Mouse (Mus musculus) adrenal gland, adult 18-20 months (tissue): ENCODE results near the gene Cdc42se2. TPM values are rescaled to one million over a fixed set of nuclear protein-coding genes. Genes with fewer than 3 reads are reported as not detected.

ENCODE experiments used
- DNase-seq, 2 experiments: peaks; one replicate each; pipeline ENCODE4 v3.0.0; 2021 to 2022; ENCODE audit warnings: low spot score in 2 of 2
- total RNA-seq, 2 experiments: library from RNA; stranded (reverse); gene quantifications; 1 replicate in 1 of 2; 2 replicates in 1 of 2; pipeline ENCODE4 v1.2.3; 2021

Gene Cdc42se2
- total RNA-seq, 2 experiments from 2014 or later, result 18.5 to 21.1 TPM

GRCm38 (mm10) chr11:54794678-54795077, 7.2 kb upstream of the Cdc42se2 start:
- no peak for DNase-seq

DNA sequence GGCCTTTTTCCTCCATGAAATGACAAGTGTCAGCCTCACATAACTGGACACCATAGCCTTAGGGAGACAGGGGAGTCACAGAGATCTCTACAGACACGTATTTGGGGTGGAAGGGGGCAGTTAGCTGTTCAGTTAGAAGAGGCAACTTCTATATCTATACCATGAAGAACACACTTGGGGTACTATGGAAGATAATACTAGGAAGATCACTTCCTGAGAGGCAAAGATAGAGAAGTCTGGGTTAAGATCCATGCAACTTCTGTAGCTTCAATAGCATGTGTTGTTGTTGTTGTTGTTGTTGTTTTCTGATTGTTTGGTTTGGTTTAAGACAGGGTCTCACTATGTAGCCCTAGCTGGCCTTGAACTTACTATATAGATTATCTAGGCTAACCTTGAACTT, 5.7 kb upstream of the Cdc42se2 start:
- no peak for DNase-seq

GRCm38 (mm10) chr11:54791458-54791857, 4.0 kb upstream of the Cdc42se2 start:
- DNase-seq, result no peak

DNA sequence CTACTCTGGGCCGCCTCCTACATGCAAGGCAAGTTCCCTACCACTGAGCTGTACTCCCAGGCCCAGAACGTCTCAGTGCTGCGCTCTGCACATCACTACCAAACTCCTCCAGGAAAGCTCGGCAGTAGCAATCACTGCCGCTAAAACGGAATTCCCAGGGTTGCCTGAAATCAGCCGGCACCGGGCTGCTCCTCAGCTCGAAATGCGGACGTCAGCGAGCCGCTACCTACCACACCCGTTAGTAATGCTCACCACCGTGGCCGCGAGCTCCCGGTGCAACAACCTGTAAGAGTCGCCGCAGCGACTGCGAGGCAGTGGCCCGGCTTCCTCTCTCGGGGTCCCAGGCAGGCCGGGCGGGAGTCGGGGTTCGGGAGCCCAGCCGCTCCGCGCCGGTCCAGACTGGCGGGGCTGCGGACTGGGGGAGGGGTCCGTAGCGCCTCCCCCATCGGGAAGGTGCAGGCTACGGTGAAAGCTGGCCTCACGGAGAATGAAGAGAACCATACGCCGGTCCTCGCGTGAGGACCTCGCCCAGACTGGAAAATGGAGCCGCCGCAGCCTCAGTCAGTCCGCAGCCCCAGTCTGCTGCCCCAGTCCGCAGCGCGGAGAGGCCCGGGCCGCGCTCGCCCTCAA, 502 bp downstream of the Cdc42se2 start:
- peak; percentile 63 to 65 for DNase-seq

GRCm38 (mm10) chr11:54785566-54785965, 1.9 kb downstream of the Cdc42se2 start:
- DNase-seq, result no peak

- DNase-seq, result no peak
Observed at GRCm38 (mm10) chr11:54784436-54784835, 3.0 kb downstream of the Cdc42se2 start.

DNA sequence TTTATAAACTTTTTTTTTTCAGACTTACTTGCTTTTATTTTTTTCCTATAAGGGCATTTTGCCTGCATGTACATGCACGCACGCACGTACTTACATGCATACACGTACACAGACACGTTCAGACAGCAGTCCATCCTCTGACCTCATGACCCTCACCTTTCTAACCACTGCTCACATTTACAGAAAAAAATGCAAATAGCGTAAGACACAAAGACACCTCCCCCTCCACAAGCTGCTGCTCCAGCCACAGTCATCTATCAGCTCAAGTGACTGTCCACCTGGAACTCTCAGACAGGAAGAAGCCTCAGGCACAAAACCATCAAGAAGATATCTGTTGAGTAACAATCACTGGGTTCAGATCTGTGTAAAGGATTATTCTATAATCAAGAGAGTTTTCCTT, 5.2 kb downstream of the Cdc42se2 start:
- no peak for DNase-seq

- no peak for DNase-seq
Observed at GRCm38 (mm10) chr11:54779946-54780345, 7.5 kb downstream of the Cdc42se2 start.

DNA sequence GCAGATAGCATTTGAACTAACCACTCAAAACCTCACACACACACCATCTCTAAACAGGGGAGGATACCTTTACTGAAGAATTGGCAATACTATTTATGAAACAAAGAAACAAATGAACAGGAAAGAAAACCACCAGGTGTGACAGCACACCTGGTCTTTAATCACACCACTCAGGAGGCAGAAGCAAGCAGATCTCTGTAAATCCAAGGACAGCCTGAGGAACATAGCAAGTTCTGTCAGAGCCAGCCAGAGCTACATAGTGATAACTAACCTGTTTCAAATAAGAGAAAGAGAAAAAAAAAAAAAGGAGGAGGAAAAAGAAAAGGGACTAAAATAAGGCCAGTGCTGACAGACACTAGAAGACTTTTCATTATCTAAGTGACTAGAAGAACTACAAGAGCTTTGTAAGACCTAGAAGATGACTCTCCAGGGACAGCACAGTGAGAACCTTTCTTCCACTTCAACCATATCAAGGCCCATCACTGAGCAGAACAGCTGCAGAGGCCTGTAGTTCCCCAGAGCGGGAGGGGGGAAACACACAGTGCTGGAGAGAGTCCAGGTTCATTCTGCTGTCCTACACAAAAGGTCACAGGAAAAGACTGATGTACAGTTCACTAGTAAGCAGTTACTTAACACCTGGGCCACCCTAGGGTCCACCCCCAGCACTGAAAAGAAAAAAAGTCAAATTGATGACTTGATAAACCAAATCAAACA, 9.2 kb downstream of the Cdc42se2 start:
- peak in 1 of 2 experiments; percentile 11 for DNase-seq

- DNase-seq, result no peak
Observed at GRCm38 (mm10) chr11:54777387-54778130, 9.9 kb downstream of the Cdc42se2 start.

- DNase-seq, result no peak
Observed at GRCm38 (mm10) chr11:54776735-54777333, 10.6 kb downstream of the Cdc42se2 start.

- DNase-seq, result no peak
Observed at GRCm38 (mm10) chr11:54776367-54776701, 11.1 kb downstream of the Cdc42se2 start.

GRCm38 (mm10) chr11:54775628-54776366, 11.7 kb downstream of the Cdc42se2 start:
- no peak for DNase-seq

GRCm38 (mm10) chr11:54774282-54775078, 13.0 kb downstream of the Cdc42se2 start:
- DNase-seq, result no peak

GRCm38 (mm10) chr11:54771549-54771948, 15.9 kb downstream of the Cdc42se2 start:
- DNase-seq, result no peak

DNA sequence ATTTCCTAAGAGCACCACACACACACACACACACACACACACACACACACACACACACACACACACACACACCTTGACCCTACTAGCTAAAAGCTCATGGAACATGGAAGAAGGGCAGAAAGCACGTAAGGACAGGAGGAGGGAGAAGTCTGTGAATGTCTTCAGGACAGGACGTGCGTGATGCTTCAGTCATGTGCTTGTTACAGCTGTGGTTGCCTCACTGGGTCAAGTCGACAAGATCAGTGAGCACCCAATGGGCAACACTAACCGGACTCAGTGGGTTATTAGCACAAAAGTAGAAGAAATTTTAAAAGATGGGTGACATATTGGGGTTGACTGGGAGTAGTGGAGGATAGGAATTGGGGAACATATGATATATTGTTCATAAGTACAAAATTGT, 17.6 kb downstream of the Cdc42se2 start:
- DNase-seq, result no peak

DNA sequence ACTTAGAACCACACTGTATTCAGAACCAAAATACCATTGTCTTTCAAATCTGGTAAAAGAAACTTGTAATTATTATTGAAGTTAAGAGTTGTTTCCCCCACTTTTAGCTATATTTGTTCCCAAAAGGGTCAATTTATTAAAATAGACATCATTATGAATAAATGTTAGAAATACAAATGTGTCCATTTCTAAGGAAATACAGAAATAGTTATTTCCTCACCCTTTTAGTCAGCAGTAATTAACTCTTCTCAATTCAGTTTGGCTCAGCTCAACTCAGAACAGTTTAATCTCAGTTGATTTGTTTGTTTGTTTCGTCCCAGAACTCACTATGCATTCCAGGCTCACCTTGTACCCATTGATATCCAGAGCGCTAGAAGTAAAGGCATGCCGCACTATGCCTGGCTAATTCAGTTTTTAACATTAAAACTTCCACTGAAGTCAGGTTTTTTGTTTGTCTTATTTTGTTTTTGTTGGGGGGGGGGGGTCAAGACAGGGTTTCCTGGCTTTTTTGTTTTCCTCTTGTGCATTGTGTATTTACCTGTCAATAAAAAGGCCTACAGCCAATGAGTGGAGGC, 19.3 kb downstream of the Cdc42se2 start:
- DNase-seq, result no peak

- no peak for DNase-seq
Observed at GRCm38 (mm10) chr11:54764759-54765158, 22.7 kb downstream of the Cdc42se2 start.

- no peak for DNase-seq
Observed at GRCm38 (mm10) chr11:54764026-54764425, 23.4 kb downstream of the Cdc42se2 start.

- no peak for DNase-seq
Observed at GRCm38 (mm10) chr11:54762735-54763134, 24.7 kb downstream of the Cdc42se2 start.
